Mouse (Mus musculus) kidney, adult 2 months (tissue): ENCODE data around the gene Nisch.

Experiments
- CTCF ChIP-seq: fragments of 200-500 bp; conservative IDR thresholded peaks from 2 replicates; pipeline ENCODE4 v1.5.1; 2011; ENCODE audit warnings: low read depth, mild to moderate bottlenecking, control low read depth, low read length, moderate library complexity, mixed read lengths; ENCODE audit not compliant: insufficient read depth, insufficient read length
- POLR2A ChIP-seq: fragments of 200-500 bp; IDR thresholded peaks from one replicate; pipeline ENCODE4 v1.6.1; 2011; ENCODE audit warnings: low read depth, low read length, control low read depth

- TF ChIP-seq CTCF (no peak), POLR2A (no peak)
Measured at GRCm38 (mm10) chr14:31200038-31200437, 16.7 kb downstream of the Nisch start.
